Mouse (Mus musculus) frontal cortex, postnatal 10 days (tissue): ENCODE data around the gene Cdc42se1.
A peak's percentile ranks its signal among the peaks of the same experiment; 100 is the strongest.

ENCODE experiments used
- DNase-seq, 2 experiments: peaks; one replicate each; pipeline ENCODE4 v3.0.0; 2022; ENCODE audit warnings: low spot score in 2 of 2, mixed read lengths in 1 of 2

The Cdc42se1 gene

DNA sequence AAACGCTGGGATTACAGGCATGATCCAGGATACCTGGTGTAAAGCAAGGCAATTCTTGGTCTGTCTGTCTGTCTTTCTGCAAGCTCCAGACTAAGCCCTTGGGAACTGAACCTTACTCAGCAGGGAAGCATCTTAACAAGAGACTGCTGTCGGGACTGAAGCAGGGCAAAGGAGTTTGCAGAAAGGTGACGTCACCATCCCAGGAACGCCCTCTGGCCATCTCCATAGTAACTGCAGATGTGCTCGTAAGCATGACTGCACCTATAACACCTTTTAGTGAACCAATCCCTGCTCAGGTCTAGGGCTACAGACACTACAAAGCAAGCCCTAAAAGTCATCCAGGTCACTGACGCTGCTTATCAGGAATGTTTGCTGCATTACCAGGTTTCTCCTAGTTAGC lies 4.2 kb upstream of the Cdc42se1 start:
- no peak for DNase-seq

DNA sequence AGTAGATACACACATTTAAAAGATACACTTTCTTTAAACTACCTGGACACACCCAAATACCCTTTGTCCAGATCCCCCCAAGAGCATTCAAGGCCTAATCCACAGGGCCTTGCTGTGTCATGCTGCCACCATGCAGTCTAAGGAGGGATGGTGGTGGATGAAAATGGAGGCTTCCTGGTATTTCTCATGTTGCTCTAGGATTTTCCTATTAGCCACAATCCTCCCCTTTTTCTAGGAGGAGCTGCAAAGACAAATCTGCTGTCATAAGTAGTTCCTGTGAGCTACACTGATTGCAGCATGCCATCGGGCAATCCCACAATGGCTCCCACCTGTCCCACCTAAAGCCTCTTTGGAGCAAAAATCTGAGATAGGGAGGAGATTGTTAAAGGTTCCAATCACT lies 1.3 kb upstream of the Cdc42se1 start:
- DNase-seq = no peak

DNA sequence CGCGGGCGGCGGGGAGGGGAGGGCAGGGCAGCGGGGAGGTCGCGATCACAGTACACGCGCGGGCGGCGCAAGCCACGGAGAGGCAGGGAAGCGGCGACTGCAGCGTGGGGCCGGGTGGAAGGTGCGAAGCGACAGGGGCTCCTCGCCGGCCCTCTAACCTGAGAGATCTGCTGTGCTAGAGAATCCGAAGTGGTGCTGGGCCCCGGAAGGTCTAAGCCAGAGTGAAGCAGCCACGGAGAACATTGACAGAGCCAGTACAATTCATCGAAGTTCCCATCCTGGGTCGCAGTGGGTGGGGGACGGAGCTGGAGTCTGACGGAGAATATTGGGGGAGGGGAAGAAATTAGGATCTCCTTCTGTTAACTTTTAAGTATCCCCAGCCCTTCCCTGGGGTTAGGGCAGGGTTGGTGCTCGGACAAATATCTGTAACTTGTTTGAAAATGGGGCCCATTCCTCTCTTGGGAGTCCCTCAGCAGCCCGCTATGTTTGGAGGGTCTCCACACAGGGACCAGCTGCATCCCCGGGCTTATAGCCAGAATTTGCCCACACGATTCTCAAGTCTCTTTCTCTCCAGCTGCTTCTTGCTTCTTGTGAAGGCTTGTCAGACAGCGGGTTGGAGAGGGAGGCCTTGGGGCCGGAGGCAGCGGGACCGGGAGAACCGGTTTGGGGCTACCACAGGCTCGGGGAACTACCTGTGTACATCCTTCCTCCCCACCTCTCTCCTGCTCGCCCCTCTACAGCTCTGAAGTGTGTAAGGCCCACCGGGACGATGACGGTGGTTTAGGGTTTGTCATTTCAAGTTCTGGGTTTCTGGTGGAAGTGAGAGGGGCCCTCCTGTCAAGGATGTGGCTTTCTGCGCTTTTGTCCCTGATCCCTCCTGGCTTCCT lies 605 bp downstream of the Cdc42se1 start:
- DNase-seq = peak; percentile 76 to 79

DNA sequence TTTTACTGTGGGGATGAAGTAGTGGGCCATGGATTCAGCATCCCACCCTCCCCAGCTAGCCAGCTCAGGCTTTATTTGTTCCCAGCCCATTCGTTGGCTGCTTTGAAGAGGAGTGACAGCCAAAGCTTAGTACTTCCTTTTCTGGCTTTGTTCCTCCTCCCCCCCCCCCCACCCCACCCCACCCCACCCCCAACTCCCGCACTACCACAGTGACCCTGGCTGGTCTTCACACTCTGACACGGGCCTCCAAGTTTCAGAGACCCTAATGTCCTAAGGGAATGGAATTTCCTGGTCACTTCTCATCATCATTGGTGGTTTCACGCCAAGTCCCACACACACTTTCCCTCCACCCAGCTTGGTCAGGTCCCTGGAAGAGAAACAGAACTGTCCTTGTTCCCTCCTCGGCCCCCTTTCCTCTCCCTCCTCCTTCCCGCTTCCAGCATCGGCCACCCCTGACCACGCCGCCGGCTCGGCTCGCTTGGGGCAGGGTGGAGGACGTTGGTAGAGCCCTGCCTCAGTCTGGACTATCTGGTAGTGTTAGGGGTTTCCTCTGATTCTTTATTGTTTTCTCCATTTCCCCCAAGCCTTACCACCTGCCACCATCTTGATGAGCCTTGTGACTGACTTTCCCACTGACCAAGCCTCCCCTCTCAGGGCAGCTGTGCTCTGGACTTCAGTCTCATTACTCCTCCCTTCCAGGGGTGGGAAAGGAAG lies 1.4 kb downstream of the Cdc42se1 start:
- peak; percentile 58 to 60 for DNase-seq

DNA sequence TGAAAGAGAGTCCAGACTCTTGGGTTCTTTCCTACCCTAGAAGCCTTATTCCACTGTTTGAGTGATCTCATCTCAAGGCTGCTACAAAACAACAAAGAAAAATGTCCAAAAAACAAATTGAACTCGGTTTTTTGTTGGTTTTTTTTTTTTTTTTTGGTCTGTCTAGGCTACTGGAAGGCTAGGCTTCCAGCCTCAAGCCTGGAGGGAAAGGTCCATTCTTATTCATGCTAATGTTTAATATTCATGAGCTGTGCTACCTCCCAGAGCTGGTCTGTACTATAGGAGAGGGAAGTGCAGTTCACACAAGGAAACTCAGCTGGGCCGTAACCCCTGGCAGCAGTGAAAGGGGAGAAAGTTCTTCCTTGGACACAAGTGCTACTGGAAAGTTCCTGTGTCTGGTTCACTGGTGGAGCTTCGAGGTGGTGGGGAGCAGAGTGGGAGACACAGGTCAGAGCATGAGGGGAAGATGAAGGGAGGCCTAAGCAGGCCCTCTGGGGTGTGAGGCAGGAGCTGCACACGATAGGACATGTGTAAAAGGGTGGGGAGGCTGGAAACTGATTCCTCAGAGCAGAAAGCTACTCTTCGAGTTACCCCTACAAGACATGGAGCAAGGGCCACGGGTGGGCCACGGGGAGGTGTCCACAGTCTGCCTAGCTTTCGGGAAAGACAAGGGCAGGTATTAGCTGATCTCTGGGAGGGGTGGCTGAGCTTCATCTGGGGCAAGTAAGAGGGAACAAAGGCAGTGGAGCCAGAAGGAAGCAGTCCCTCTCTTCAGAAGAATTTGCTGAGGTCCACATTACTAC lies 2.2 kb downstream of the Cdc42se1 start:
- no peak for DNase-seq

DNA sequence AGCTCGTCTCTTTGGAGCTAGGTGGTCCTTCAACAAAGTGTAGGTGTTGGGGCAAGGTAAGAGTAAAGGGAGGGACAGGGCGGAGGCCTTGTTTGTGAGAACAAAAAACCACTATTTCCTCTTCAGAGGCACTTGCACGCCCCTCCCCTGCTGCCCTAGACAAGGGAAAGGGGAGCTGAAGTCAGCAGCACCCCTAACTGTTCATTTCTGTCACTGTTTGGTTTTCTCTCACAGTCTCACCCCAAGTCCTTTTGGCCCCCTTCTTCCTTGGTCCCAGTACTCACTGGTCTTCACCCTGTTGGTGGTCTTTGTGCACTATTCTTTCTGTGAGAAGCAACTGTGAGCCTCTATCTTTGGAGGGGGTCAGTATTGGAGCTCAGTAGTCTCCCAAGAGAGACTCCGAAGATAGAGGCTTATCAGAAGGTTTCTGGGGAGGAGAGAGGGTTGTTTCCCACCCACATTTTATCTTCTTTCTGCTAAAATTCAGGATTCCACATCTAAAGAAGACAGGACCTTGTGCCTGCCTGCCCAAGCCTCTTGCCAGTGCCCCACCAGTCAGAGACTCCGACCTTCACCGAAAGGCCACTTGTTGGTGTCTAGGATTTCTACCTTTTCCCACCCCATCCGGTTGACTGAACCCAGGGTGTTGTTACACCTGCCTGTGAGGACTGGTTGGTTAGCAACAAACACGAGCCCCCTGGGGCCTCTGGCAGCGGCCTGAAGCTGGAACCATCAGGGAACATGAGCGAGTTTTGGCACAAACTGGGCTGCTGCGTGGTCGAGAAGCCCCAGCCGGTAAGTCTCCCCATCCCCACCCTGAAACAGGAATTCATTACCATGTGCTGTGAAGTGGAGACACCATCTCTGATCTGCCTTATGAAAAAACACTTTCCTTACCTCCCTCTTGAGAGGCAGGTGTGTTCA lies 3.0 kb downstream of the Cdc42se1 start, which contains the start of gene Mllt11:
Gene Mllt11, minus strand, starts transcription at position 874 of the 924 bp plus-strand sequence.
- DNase-seq = no peak

DNA sequence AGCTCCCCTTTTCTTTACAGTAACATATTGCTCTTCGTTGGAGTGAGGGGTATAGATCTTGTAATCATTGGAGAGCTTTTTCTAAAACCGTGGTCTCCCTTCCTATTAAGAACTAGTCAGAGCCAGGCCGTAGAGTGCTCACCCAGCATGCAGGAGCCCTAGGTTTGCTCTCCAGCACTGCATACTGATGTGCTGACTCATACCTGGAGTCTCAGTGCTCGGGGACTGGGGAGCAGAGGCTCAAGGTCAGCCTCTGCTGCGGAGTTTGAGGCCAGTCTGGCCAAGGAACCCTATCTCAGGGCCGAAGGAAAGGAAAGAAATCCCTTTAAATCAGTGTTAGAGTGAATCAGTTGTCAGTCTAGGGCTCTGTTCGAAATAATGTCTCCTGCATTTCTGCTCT lies 4.2 kb downstream of the Cdc42se1 start:
- no peak for DNase-seq

DNA sequence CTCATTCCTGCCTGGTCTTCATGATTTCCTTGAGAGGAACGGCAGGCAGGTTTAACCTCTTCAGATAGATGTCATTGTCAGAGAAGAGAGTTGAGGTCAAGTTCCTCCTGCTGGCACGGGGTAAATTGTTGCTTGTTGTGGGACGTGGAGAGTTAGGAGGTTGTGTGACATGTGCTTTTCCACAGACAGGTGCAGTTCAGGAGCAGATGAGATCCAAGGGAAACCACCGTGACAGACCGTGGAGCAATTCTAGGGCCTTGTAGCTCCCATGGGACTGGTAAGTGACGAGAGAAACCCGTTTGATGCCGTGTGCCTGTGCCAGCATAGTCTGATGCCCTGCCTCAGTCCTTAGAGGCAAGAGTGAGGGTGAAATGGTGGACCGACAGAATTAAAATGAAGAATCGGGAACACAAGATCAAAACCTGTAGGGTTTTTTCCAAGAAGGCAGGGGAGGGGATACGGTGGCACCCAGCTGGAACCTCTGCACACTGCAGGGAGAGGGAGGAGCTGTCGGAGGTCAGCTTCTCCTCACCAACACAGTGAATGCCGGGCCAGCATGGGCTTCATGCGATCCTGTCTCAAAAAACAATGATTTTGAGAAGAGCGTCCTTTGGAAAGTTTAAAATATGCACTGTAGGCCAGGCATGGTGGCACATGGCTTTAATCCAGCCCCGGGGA lies 4.9 kb downstream of the Cdc42se1 start:
- no peak for DNase-seq

DNA sequence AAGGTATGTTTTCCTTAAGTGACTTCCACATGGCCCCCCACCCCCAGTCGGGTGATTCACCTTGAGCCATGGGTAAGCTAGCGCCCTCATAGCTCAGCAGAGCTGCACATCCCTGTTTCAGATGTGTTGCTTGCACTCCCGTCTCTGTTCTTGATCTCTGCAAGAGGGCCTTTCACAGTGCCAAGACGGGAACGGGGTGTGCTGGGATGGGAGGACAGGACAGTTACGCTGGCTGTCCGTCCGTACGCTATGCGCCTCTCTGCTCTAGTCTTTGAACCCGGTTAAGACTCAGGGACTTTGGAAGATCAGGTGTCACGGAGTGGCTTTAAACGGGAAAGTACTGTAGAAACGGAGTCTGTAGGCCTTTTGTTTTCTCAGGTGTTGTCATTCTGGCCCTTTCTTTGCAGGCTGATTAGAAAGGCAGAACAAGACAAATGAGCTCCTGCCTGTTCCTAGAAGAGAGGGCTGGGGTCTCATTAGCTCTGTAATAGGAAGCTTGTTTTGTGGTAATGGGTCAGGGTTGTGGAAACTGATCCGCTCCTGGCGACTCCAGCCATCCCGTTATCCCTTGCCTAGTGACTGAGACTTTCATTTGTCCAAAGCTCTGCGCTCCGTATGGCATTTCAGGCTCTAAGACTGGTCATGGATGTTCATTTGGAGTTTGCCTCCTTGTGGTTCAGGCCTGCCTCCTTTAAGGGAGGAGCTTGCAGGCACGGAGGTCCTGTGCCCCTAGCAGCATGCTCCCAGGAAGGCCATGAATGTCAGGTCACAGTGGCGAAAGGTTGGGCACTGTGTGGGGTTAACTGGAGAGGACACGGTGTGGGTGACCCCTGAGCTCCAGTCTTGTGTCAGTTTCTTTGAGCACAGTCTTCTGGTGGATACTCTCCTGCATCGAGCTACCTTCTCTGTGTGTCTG lies 7.1 kb downstream of the Cdc42se1 start:
- DNase-seq = no peak

DNA sequence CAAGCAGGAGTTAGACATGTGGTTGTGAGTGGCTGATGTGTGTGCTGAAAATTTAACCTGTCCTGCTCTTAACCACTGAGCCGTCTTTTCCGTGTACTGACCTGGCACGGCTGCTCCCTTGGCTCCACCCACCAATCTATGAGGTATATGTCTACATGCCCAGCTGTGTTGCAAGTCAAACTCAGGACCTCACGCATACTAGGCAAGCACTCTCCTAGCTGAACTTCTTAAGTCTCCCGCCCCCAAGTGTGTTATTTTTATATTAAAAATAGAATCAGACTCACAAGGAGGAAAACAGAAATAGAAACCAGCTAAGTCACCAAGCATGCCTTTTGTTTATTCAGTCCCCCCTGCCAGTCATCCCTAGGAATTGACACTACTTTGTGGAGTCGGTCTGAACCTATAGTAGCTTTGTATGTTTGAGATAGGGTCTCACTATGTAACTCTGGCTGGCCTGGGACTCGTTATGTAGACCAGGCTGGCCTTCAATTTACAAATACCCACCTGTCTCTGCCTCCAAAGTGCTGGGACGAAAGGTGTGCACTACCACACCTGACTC lies 9.1 kb downstream of the Cdc42se1 start:
- DNase-seq = no peak

DNA sequence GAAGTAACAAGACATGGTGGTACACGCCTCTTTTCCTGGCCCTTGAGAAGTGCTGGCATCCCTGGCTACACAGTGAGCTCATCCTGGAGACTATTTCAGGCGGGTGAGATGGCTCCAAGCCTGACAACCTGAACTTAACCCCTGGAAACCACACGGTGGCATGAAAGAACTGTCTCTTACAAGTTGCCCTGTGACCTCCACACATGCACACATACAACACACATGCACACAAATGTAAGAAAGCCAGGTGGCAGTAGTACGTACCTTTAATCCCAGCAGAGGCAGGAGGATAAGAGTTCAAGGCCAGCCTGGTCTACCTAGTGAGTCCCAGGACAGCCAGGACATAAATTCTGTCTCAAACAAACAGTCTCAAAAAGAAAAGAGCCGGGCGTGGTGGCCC lies 10.5 kb downstream of the Cdc42se1 start:
- no peak for DNase-seq

DNA sequence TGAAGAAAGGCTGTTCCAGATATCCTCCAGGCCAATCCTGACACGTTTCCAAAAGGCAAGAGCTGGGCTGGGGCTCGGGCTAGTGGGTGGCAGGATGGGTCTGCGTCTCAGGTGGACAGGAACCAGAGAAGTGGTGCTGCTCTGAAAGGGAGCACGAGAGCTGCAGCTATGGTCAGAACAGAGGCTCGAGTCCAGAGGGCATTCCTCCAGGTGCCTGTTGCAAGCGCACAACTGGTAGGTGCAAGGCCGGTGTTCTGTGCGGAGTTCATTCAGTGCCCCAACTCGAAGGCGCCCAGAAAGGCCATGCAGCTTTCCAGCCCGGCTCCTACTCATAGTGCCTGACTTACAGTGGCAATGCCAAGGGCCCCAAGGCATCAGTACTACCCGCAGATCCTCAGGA lies 11.4 kb downstream of the Cdc42se1 start:
- DNase-seq = no peak

DNA sequence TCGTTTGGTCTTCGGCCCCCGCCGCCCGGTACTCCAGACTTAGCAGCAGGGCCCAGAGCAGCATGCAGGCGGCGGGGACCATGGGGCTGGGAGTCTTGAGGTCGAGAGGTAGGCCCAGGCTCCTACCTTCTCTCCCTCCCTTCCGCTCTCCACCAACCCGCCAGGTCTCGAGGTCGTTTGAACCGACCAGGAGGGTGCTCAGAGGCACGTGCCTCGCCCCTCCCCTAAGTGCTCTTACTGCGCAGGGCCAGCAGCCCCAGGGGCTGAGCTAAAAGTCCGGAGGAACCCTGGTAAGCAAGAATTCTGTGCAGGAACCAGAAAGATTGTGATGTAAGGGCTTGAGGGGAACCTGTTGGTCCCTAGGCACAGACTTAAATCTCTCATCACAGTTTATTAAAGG lies 12.4 kb downstream of the Cdc42se1 start:
- no peak for DNase-seq

DNA sequence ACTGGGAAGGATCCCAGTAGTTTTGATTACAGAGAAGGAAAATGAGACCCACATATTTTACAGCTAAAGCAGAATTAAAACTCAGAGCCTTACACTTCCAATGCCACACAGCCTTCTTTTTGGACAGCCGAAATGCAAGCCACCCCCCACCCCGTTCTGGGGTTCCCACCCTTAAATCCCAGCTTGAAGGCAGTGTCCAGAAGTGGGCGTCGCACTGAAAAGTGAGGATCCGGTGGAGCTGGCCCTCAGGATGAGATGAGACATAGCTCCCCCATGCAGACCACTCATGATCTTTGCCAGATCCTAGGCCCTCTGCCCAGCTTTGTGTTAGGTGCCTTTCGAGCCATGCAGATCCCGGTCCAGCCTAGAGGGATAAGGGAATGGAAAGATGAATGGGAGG lies 13.0 kb downstream of the Cdc42se1 start, which contains the start of gene Gm128:
Gene Gm128, minus strand, starts transcription at position 101 of the 400 bp plus-strand sequence.
- DNase-seq = no peak

DNA sequence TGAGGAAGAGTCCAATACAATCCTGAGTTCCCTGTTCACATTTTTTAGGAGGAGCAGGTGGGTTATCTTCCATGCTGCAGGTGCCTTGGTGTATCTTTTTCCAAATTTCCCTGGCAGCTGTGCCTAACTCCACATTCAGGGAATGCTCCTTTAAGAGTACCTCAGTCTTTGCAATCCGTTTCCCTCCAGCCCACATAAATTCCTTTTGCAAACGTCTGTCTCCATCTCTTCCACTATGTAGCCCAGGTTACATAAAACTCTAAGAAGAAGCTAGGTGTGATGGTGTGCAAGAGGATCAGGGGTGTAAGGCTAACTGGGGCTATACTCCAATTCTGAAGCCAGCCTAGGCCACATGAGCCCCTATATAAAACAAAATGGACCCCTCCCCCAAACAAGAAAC lies 14.6 kb downstream of the Cdc42se1 start:
- no peak for DNase-seq

DNA sequence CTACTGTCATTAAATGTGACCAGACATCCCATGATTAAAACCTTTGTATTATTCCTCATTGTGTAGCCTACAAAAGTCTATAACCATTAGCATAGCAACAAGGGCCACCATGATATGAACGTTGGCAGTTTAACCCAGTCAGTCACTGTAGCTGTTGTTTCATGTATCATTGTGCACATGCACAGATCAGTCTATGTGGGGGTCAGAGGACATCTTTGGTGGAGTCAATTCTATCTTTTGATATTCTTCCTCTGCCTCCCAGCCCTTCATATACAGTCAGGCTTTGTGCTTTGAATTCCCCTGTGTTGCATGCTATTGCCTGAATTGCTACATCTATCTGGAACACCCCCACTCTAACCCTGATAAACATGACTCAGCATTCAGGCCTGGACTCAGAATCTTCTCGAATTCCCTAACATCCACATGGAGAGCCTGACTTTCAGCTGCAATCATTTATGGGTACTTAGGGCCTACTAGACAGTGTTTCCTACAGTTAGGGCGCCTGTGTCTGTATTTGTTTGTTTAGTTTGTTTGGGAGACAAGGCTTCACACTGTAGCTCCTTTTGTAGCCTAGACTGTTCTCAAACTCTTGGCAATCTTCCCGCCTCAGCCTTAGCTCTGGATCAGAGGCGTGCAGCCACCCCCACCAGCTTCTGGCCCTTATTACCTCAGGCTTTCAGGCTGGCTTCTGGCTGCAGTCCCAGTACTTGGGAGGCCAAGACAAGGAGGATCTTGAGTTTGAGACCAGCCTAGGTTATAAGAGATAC lies 18.1 kb downstream of the Cdc42se1 start:
- DNase-seq = peak; percentile 44 to 61

DNA sequence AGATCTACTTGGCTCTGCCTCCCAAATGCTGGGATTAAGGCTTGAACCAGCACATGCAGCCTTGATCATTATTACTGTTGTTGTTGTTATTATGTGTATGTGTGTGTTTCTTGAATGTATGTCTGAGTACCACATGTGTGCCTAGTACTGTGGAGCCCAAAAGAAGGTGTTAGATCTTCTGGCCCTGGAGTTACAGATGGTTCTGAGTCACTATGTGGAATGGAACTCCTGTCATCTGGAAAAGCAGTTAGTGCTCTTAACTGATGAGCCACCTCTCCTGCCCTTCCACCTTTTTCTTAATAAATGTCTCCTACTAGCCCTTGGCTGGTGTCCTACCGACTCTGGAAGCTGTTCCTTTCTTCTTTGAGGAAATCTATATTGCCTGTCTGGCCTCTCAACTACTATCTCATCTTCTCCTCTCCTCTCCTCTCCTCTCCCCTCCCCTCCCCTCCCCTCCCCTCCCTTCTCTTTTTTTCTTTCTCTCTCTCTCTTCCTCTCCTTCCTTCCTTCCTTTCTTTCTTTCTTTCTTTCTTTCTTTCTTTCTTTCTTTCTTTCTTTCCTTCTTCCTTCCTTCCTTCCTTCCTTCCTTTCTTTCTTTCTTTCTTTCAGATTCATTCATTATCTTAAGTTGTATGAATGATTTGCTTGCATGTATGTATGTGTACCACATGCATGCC lies 19.3 kb downstream of the Cdc42se1 start:
- DNase-seq = no peak

DNA sequence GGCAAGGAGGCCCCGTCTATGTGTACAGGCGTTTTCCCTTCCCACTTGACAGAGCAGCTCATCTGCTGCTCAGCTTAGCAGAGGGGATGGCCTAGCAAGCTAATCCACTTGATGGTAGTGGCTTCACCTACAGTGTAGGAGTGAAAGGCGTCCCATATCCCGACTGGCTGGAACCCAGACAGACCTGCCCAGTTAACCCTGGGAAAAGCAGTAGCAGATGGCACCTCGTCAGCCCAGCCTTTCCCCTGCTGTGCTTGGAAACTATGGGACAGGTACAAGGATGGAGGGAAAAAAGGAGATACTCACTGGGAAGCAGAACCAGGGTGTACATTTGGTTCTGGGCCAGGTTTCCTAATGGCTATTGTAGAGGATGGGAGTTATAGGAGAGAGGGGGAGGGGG lies 21.8 kb downstream of the Cdc42se1 start:
- DNase-seq = no peak
